Mouse (Mus musculus) erythroblast, embryonic 14.5 days (primary cell): ENCODE results near the gene Sgip1.

Experiments
- GATA1 ChIP-seq: IDR thresholded peaks from 2 replicates; pipeline ENCODE4 v1.6.1; 2012; ENCODE audit warnings: low read length, inconsistent platforms, mixed read lengths
- TAL1 ChIP-seq: IDR thresholded peaks from 3 replicates; pipeline ENCODE4 v1.6.1; 2012; ENCODE audit warnings: low read length, inconsistent platforms, mixed read lengths

DNA sequence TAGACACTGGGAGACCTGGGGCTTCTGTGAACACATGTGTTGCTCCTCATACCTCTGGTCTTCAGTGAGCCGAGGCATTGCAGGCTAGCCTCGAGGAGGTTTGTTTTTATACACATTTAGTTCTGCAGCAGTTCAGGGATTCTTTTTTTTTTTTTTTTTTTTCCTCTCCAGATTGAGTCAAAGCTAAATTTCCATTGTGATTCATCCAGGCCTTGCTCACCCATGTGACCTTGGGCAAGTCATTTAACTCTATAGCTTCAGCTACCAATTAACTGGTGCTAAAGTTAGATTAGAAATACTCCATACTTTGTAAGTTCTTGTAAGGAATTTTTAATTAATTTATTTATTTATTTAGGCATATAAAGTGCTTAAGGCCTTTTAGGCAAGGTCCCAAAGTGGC, 145.4 kb downstream of the Sgip1 start:
- no peak for TF ChIP-seq GATA1
- no peak for TF ChIP-seq TAL1
